Mouse (Mus musculus): ENCODE results near the gene Pon3. TPM values are rescaled to one million over a fixed set of nuclear protein-coding genes. Genes with fewer than 3 reads are reported as not detected.
A peak's percentile ranks its signal among the peaks of the same experiment; 100 is the strongest.

The Pon3 gene
- 35.5 and 38.5 TPM in 2 replicates for polyA plus RNA-seq (2016; fragmentation: Nextera tagmentation; extraction: Ambion mirVana)

GRCm38 (mm10) chr6:5255722-5256451, at the start of gene Pon3:
Pon3 (minus strand) TSS chr6:5256286.
- peak; percentile 85 for ATAC-seq (ENCODE audit: insufficient number of reproducible peaks, low FRiP score)
- peak within 1 kb of the TSS; percentile 63 for H3K4me3 ChIP-seq
- peaks cover 8% of the 10 kb centered on the region for H3K4me1 ChIP-seq (replicated peaks)
- peak within 1 kb of the TSS; percentile 73 for H3K9ac ChIP-seq
- peak within 1 kb of the TSS; percentile 71 for H3K27ac ChIP-seq (ENCODE audit: poor library complexity, severe bottlenecking)
- peak within 1 kb of the TSS; percentile 90 for H3K4me2 ChIP-seq
- H3K9me3 ChIP-seq (replicated peaks) = no peaks in the 10 kb centered on the region
- 3% methylated on average over 16 of the region's 16 CpGs for WGBS
- H3K27me3 ChIP-seq (replicated peaks) = no peaks in the 10 kb centered on the region
- H3K36me3 ChIP-seq = no peaks in the 10 kb centered on the region; the same call in 1 of the 2 replicates

GRCm38 (mm10) chr6:5304956-5305355, 48.9 kb upstream of the Pon3 start:
- no peak overlapping the region for H3K27ac ChIP-seq (ENCODE audit: poor library complexity, severe bottlenecking)
- no peak for ATAC-seq (ENCODE audit: insufficient number of reproducible peaks, low FRiP score)
- H3K4me2 ChIP-seq = no peak overlapping the region
- no peak overlapping the region for H3K4me3 ChIP-seq
- 83% methylated on average over 8 of the region's 8 CpGs for WGBS
- H3K9me3 ChIP-seq (replicated peaks) = no peaks in the 10 kb centered on the region; the same call in 1 of the 2 replicates
- H3K4me1 ChIP-seq (replicated peaks) = no peaks in the 10 kb centered on the region
- no peak overlapping the region for H3K9ac ChIP-seq
- H3K36me3 ChIP-seq = no peaks in the 10 kb centered on the region
- no peaks in the 10 kb centered on the region for H3K27me3 ChIP-seq (replicated peaks)

DNA sequence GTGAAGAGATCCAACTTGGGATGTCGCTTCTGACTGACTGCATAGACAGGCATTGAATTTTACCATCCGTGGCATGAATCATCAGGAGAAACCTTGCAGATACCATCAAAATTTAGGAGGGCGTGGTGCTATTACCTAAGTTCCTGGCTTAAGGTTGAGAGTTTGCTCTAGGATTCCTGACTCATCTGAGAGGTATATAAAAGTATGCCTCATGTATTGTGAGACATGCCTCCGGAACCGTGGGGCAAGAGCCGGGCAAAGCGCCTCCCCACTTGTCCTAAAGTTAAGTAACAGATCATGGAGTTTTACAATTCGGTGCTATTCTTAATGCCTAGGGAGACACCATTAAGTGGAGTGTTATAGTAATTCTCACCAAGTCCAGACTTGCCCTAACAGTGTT, 44.5 kb upstream of the Pon3 start:
- no peak overlapping the region for H3K4me2 ChIP-seq
- 87% methylated on average over 8 of the region's 8 CpGs for WGBS
- H3K4me1 ChIP-seq (replicated peaks) = no peaks in the 10 kb centered on the region
- H3K9me3 ChIP-seq (replicated peaks) = no peaks in the 10 kb centered on the region; the same call in 1 of the 2 replicates
- no peaks in the 10 kb centered on the region for H3K27me3 ChIP-seq (replicated peaks)
- no peaks in the 10 kb centered on the region for H3K36me3 ChIP-seq
- ATAC-seq (ENCODE audit: insufficient number of reproducible peaks, low FRiP score) = no peak
- no peak overlapping the region for H3K4me3 ChIP-seq
- no peak overlapping the region for H3K9ac ChIP-seq
- H3K27ac ChIP-seq (ENCODE audit: poor library complexity, severe bottlenecking) = no peak overlapping the region

GRCm38 (mm10) chr6:5299561-5299960, 43.5 kb upstream of the Pon3 start:
- H3K27me3 ChIP-seq (replicated peaks) = no peaks in the 10 kb centered on the region
- H3K4me1 ChIP-seq (replicated peaks) = no peaks in the 10 kb centered on the region
- no peak for ATAC-seq (ENCODE audit: insufficient number of reproducible peaks, low FRiP score)
- no peaks in the 10 kb centered on the region for H3K9me3 ChIP-seq (replicated peaks)
- 60% methylated on average over 5 of the region's 5 CpGs for WGBS
- H3K4me2 ChIP-seq = no peak overlapping the region
- no peak overlapping the region for H3K27ac ChIP-seq (ENCODE audit: poor library complexity, severe bottlenecking)
- H3K4me3 ChIP-seq = no peak overlapping the region
- no peaks in the 10 kb centered on the region for H3K36me3 ChIP-seq
- no peak overlapping the region for H3K9ac ChIP-seq

DNA sequence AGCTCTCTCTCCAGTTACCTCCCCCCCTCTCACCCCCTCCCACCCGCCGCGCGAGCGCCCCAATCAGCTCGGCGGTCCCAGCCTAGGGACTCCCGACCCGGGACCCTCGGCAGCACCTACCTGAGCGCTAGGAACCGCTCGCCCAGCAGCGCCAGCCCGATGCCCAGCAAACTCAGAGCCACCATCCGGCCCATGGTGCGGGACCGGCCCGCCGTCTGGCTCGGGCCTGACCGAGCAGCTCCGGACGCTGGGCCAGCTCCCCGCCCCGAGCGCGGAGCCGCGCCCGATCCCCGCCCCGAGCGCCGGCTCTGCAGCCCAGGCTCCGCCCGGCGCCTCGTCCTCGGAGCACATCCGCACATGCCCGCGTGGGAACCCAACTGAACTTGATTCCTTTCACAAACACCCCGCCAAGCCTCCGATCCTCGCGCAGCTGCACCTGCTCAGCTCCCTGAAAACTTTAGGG, 42.0 kb upstream of the Pon3 start, which contains the start of gene Pon2:
TSS of gene Pon2 (minus strand) at position 364 of the 463 bp plus-strand sequence.
- Histone ChIP-seq H3K9me3 (replicated peaks) (no peaks in the 10 kb centered on the region), H3K27ac (ENCODE audit: poor library complexity, severe bottlenecking) (peak within 1 kb of the TSS; percentile 84), H3K36me3 (0 out of 2 replicates have a peak, but pooled peaks cover 3% of the 10 kb centered on the region), H3K4me1 (replicated peaks) (no peaks in the 10 kb centered on the region), H3K4me2 (peak within 1 kb of the TSS; percentile 67), H3K4me3 (peak within 1 kb of the TSS; percentile 73), H3K9ac (peak within 1 kb of the TSS; percentile 80), H3K27me3 (replicated peaks) (no peaks in the 10 kb centered on the region)
- WGBS = under 1% methylated on average over 38 of the region's 47 CpGs
- ATAC-seq (ENCODE audit: insufficient number of reproducible peaks, low FRiP score) = peak; percentile 97

- H3K9me3 ChIP-seq (replicated peaks) = no peaks in the 10 kb centered on the region
- ATAC-seq (ENCODE audit: insufficient number of reproducible peaks, low FRiP score) = peak; percentile 81
- H3K9ac ChIP-seq = peak overlapping the region; percentile 80
- H3K4me2 ChIP-seq = peak overlapping the region; percentile 67
- 6% methylated on average over 25 of the region's 25 CpGs for WGBS
- H3K4me1 ChIP-seq (replicated peaks) = no peaks in the 10 kb centered on the region
- H3K27ac ChIP-seq (ENCODE audit: poor library complexity, severe bottlenecking) = peak overlapping the region; percentile 84
- peaks cover 4% of the 10 kb centered on the region; the same call in 1 of the 2 replicates for H3K36me3 ChIP-seq
- H3K27me3 ChIP-seq (replicated peaks) = no peaks in the 10 kb centered on the region
- peak overlapping the region; percentile 73 for H3K4me3 ChIP-seq
Measured at GRCm38 (mm10) chr6:5297321-5298091, 41.4 kb upstream of the Pon3 start.

- H3K36me3 ChIP-seq = peaks cover 9% of the 10 kb centered on the region; the same call in 1 of the 2 replicates
- no peak overlapping the region for H3K4me3 ChIP-seq
- peaks cover 5% of the 10 kb centered on the region for H3K4me1 ChIP-seq (replicated peaks)
- no peaks in the 10 kb centered on the region for H3K9me3 ChIP-seq (replicated peaks)
- 89% methylated on average over 7 of the region's 7 CpGs for WGBS
- no peak overlapping the region for H3K27ac ChIP-seq (ENCODE audit: poor library complexity, severe bottlenecking)
- H3K9ac ChIP-seq = no peak overlapping the region
- no peak for ATAC-seq (ENCODE audit: insufficient number of reproducible peaks, low FRiP score)
- H3K4me2 ChIP-seq = peak overlapping the region; percentile 67
- H3K27me3 ChIP-seq (replicated peaks) = no peaks in the 10 kb centered on the region
Measured at GRCm38 (mm10) chr6:5296067-5296466, 40.0 kb upstream of the Pon3 start.

GRCm38 (mm10) chr6:5294659-5295449, 38.8 kb upstream of the Pon3 start:
- no peak overlapping the region for H3K9ac ChIP-seq
- no peaks in the 10 kb centered on the region for H3K27me3 ChIP-seq (replicated peaks)
- no peak overlapping the region for H3K4me2 ChIP-seq
- H3K27ac ChIP-seq (ENCODE audit: poor library complexity, severe bottlenecking) = no peak overlapping the region
- 92% methylated on average over 16 of the region's 16 CpGs for WGBS
- H3K4me3 ChIP-seq = no peak overlapping the region
- H3K36me3 ChIP-seq = peaks cover 9% of the 10 kb centered on the region; the same call in 1 of the 2 replicates
- no peak for ATAC-seq (ENCODE audit: insufficient number of reproducible peaks, low FRiP score)
- H3K9me3 ChIP-seq (replicated peaks) = no peaks in the 10 kb centered on the region
- H3K4me1 ChIP-seq (replicated peaks) = peaks cover 5% of the 10 kb centered on the region

GRCm38 (mm10) chr6:5292841-5293240, 36.8 kb upstream of the Pon3 start:
- 83% methylated on average over 5 of the region's 5 CpGs for WGBS

DNA sequence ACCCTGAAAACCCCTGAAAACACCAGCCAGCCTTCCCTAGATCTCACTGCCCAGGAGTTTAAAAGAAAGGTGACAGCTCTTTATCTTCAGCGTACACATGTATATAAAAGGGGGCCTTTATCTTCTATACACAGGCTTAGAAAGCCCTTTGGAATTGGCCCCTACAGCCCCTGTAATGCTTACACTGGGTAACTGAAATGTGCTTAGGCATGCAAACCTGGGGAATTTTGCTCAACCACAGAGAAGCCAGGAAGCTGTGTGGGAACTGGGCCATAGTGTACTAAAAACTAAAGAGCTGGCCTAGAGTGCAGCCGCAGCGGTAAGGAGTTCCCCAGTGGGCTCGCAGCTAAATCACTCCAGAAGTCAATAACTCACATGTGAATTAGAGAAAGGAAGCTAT, 35.4 kb upstream of the Pon3 start:
- Histone ChIP-seq H3K9ac (no peak overlapping the region), H3K36me3 (peaks cover 23% of the 10 kb centered on the region; the same call in 1 of the 2 replicates), H3K27ac (ENCODE audit: poor library complexity, severe bottlenecking) (no peak overlapping the region), H3K27me3 (replicated peaks) (no peaks in the 10 kb centered on the region), H3K4me2 (no peak overlapping the region), H3K9me3 (replicated peaks) (no peaks in the 10 kb centered on the region), H3K4me3 (no peak overlapping the region), H3K4me1 (replicated peaks) (peaks cover 5% of the 10 kb centered on the region)
- 75% methylated on average over 4 of the region's 4 CpGs for WGBS
- ATAC-seq (ENCODE audit: insufficient number of reproducible peaks, low FRiP score) = peak; percentile 67; the same call in 1 of the 2 replicates

More at GRCm38 (mm10) chr6:5292841-5293240, 36.8 kb upstream of the Pon3 start:
- Histone ChIP-seq H3K27me3 (replicated peaks) (no peaks in the 10 kb centered on the region), H3K4me3 (no peak overlapping the region), H3K4me2 (no peak overlapping the region), H3K27ac (ENCODE audit: poor library complexity, severe bottlenecking) (no peak overlapping the region), H3K9ac (no peak overlapping the region), H3K36me3 (peaks cover 19% of the 10 kb centered on the region; the same call in 1 of the 2 replicates), H3K9me3 (replicated peaks) (no peaks in the 10 kb centered on the region), H3K4me1 (replicated peaks) (peaks cover 5% of the 10 kb centered on the region)
- no peak for ATAC-seq (ENCODE audit: insufficient number of reproducible peaks, low FRiP score)

Measured in heart, embryonic 12.5 days (tissue).